Comparison of ENCODE assay signal across 16 mouse cellular contexts in the genomic region with DNA sequence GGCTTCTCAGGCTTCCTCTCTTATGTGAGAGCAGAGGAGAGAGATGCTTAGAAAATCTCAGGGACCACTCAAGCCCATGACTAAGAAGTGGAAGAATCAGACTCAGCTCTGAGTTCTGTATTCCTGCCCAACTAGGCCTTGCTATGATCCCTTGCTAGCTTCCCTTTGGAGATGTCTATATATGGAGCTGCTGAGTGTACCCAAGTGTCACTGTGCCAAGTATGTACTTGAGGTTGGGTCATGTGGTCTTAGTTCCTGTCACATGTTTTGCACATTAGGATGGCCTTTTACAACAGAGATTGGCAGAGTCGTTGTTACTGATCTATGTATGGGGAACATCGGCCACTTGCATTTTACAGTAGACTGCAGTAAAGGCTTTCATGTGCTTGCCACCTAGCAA. TPM values are rescaled to one million over a fixed set of nuclear protein-coding genes. Genes with fewer than 3 reads are reported as not detected.
DNase-seq lines count a peak whose midpoint lies in the region; ATAC-seq and TF ChIP-seq lines count a peak whose summit lies in the region.
"Had no signal": no experiment of that assay in that cellular context is flagged by ENCODE, and none has a peak within 500 bp of the region (broad histone marks: within the 10 kb centered on the region; RNA-seq: fewer than 3 reads in every experiment).

No protein-coding gene starts in this region.

- no peaks in the 10 kb centered on the region for H3K9me3 ChIP-seq in heart, embryonic 11.5 days (replicated peaks; ENCODE audit: control insufficient read depth, low read length)
- no peaks in the 10 kb centered on the region for H3K9me3 ChIP-seq in hindbrain, embryonic 13.5 days
- H3K9me3 ChIP-seq in hindbrain, postnatal 0 days (ENCODE audit: low read length): no peaks in the 10 kb centered on the region
- H3K9me3 ChIP-seq in liver, embryonic 11.5 days (ENCODE audit: control insufficient read depth, low read length): no peaks in the 10 kb centered on the region
- H3K9me3 ChIP-seq: embryonic facial prominence, embryonic 13.5 days; midbrain, embryonic 12.5 days had no signal

- TF ChIP-seq CTCF in hindbrain, postnatal 0 days (IDR thresholded peaks at IDR 0.05; ENCODE audit: low read depth): no peak
- TF ChIP-seq CTCF in C2C12 (IDR thresholded peaks at IDR 0.05; ENCODE audit: control insufficient read depth, insufficient read depth, insufficient read length): no peak

- 67% methylated on average over 2 of the region's 2 CpGs for WGBS in heart, embryonic 11.5 days (ENCODE audit: insufficient replicate concordance)
- 93% methylated on average over 2 of the region's 2 CpGs for WGBS in hindbrain, embryonic 13.5 days
- WGBS in hindbrain, postnatal 0 days: 86% methylated on average over 2 of the region's 2 CpGs
- 85% methylated on average over 2 of the region's 2 CpGs for WGBS in liver, embryonic 11.5 days

- H3K9ac ChIP-seq in heart, embryonic 11.5 days (ENCODE audit: low read depth, low read length): no peak overlapping the region
- no peak overlapping the region for H3K9ac ChIP-seq in hindbrain, embryonic 13.5 days
- H3K9ac ChIP-seq in hindbrain, postnatal 0 days (replicated peaks; ENCODE audit: low read length): no peak overlapping the region
- H3K9ac ChIP-seq in liver, embryonic 11.5 days (ENCODE audit: low read depth, low read length): no peak overlapping the region
- H3K9ac ChIP-seq: embryonic facial prominence, embryonic 13.5 days; midbrain, embryonic 12.5 days had no signal

- H3ac ChIP-seq in C2C12 (ENCODE audit: control insufficient read depth, insufficient read length, low read depth): no peak overlapping the region

- no peak for DNase-seq in heart, postnatal 25 days (ENCODE audit: low spot score)
- DNase-seq in hindbrain, postnatal 0 days (ENCODE audit: low spot score): no peak
- peak; percentile 48 for DNase-seq in lung, postnatal 25 days (ENCODE audit: low spot score)
- DNase-seq in adrenal gland, postnatal 25 days: no peak
- no peak for DNase-seq in liver, embryonic 11.5 days (ENCODE audit: low spot score)
- DNase-seq: cerebellum, adult 9-11 months; kidney, adult 18-20 months; kidney, postnatal 10 days; left cerebral cortex, postnatal 4 days; thymus, postnatal 4 days had no signal

- no peak for ATAC-seq in heart, embryonic 11.5 days (replicated peaks; ENCODE audit: insufficient number of reproducible peaks, low FRiP score, low TSS enrichment)
- ATAC-seq in hindbrain, embryonic 13.5 days (ENCODE audit: low FRiP score): no peak
- ATAC-seq in hindbrain, postnatal 0 days: no peak
- ATAC-seq in liver, embryonic 11.5 days (replicated peaks; ENCODE audit: low FRiP score): no peak

- H3K4me2 ChIP-seq in heart, embryonic 11.5 days: no peak overlapping the region
- H3K4me2 ChIP-seq in hindbrain, embryonic 13.5 days: no peak overlapping the region
- no peak overlapping the region for H3K4me2 ChIP-seq in hindbrain, postnatal 0 days (ENCODE audit: low read depth, low read length)
- H3K4me2 ChIP-seq in liver, embryonic 11.5 days: no peak overlapping the region
- H3K4me2 ChIP-seq: embryonic facial prominence, embryonic 13.5 days; midbrain, embryonic 12.5 days had no signal

- H3K36me3 ChIP-seq in heart, embryonic 11.5 days (ENCODE audit: control insufficient read depth, insufficient read depth, low read length): no peaks in the 10 kb centered on the region
- H3K36me3 ChIP-seq in hindbrain, embryonic 13.5 days: peaks cover 24% of the 10 kb centered on the region
- peaks cover 13% of the 10 kb centered on the region for H3K36me3 ChIP-seq in hindbrain, postnatal 0 days (ENCODE audit: insufficient read depth, low read length)
- H3K36me3 ChIP-seq in C2C12 (ENCODE audit: control insufficient read depth, insufficient read depth): no peaks in the 10 kb centered on the region
- no peaks in the 10 kb centered on the region for H3K36me3 ChIP-seq in liver, embryonic 11.5 days (ENCODE audit: control insufficient read depth, insufficient read depth, low read length)

- no peaks in the 10 kb centered on the region for H3K79me2 ChIP-seq in C2C12 (ENCODE audit: control insufficient read depth, insufficient read depth)

- peaks cover 27% of the 10 kb centered on the region for H3K4me1 ChIP-seq in heart, embryonic 11.5 days (ENCODE audit: control insufficient read depth, insufficient read depth, low read length)
- peaks cover 31% of the 10 kb centered on the region for H3K4me1 ChIP-seq in hindbrain, embryonic 13.5 days (replicated peaks)
- peaks cover 9% of the 10 kb centered on the region for H3K4me1 ChIP-seq in hindbrain, postnatal 0 days (ENCODE audit: insufficient read depth, low read length)
- H3K4me1 ChIP-seq in liver, embryonic 11.5 days (replicated peaks; ENCODE audit: control insufficient read depth, insufficient read depth, low read length): no peaks in the 10 kb centered on the region

- H3K27me3 ChIP-seq in heart, embryonic 11.5 days (ENCODE audit: control insufficient read depth, insufficient read depth, low read length): no peaks in the 10 kb centered on the region
- H3K27me3 ChIP-seq in hindbrain, embryonic 13.5 days: no peaks in the 10 kb centered on the region
- no peaks in the 10 kb centered on the region for H3K27me3 ChIP-seq in hindbrain, postnatal 0 days (ENCODE audit: insufficient read depth, low read length)
- no peaks in the 10 kb centered on the region for H3K27me3 ChIP-seq in C2C12 (ENCODE audit: control insufficient read depth, insufficient read depth, insufficient read length)
- H3K27me3 ChIP-seq in liver, embryonic 11.5 days (replicated peaks; ENCODE audit: control insufficient read depth, insufficient read depth, low read length): no peaks in the 10 kb centered on the region
- H3K27me3 ChIP-seq: embryonic facial prominence, embryonic 13.5 days; midbrain, embryonic 12.5 days had no signal

- intact Hi-C loops in heart, postnatal 25 days (cut with DNase I): no loop called here

- H3K27ac ChIP-seq in heart, embryonic 11.5 days (ENCODE audit: low read depth, low read length): peak overlapping the region; percentile 61
- H3K27ac ChIP-seq in hindbrain, embryonic 13.5 days: 0 out of 2 replicates have a peak overlapping the region, but pooled peaks have one; percentile 60
- H3K27ac ChIP-seq in hindbrain, postnatal 0 days: no peak overlapping the region
- H3K27ac ChIP-seq in liver, embryonic 11.5 days (ENCODE audit: low read depth, low read length): no peak overlapping the region
- H3K27ac ChIP-seq: embryonic facial prominence, embryonic 13.5 days; layer of hippocampus, adult 2 months had no signal

- no peak overlapping the region for H3K4me3 ChIP-seq in heart, embryonic 11.5 days (ENCODE audit: low read depth, low read length)
- no peak overlapping the region for H3K4me3 ChIP-seq in hindbrain, embryonic 13.5 days
- H3K4me3 ChIP-seq in hindbrain, postnatal 0 days (ENCODE audit: low read length): no peak overlapping the region
- no peak overlapping the region for H3K4me3 ChIP-seq in C2C12 (ENCODE audit: insufficient read depth, poor library complexity, severe bottlenecking)
- H3K4me3 ChIP-seq in liver, embryonic 11.5 days (ENCODE audit: low read depth, low read length): no peak overlapping the region
- H3K4me3 ChIP-seq: embryonic facial prominence, embryonic 13.5 days; layer of hippocampus, adult 2 months; midbrain, embryonic 12.5 days had no signal

- no peaks in the 10 kb centered on the region for H3K79me3 ChIP-seq in C2C12 (ENCODE audit: low read depth)

TF ChIP-seq in C2C12, 6 proteins besides CTCF, POLR2A, EP300 and RAD21:
- TF ChIP-seq USF1 (IDR thresholded peaks at IDR 0.05; ENCODE audit: low read depth): peak; percentile 24
- TF ChIP-seq MYOG (IDR thresholded peaks at IDR 0.05; ENCODE audit: control insufficient read depth, extremely low read depth, insufficient read length): no peak

RNA-seq across cellular contexts. Expression of a gene that starts 54.6 kb away (rescaled TPM):
- polyA plus RNA-seq in heart, embryonic 11.5 days (2014; fragmentation: Nextera tagmentation; extraction: Ambion mirVana): 8.7 and 9.4 TPM in 2 replicates
- total RNA-seq in heart, postnatal 25 days (2021): 10 to 100 TPM; 11.2 to 13.5 TPM
- polyA plus RNA-seq in hindbrain, embryonic 13.5 days (2015; fragmentation: Nextera tagmentation; extraction: Ambion mirVana): 6.8 and 7.6 TPM in 2 replicates
- 17.8 and 18.7 TPM in 2 replicates for total RNA-seq in hindbrain, postnatal 0 days (2014; rRNA removed)
- polyA plus RNA-seq in hindbrain, postnatal 0 days (2015; fragmentation: Nextera tagmentation; extraction: Ambion mirVana): 3.7 and 4.5 TPM in 2 replicates
- 3.7 TPM for polyA plus RNA-seq in C2C12 (2012; fragmentation: generic; extraction: Trizol)
- 27.3 and 37.0 TPM in 2 replicates for total RNA-seq in adrenal gland, postnatal 25 days (2021)
- polyA plus RNA-seq in liver, embryonic 11.5 days (2014; fragmentation: Nextera tagmentation; extraction: Ambion mirVana): 4.9 and 6.6 TPM in 2 replicates

RNA-seq across cellular contexts. Expression of a gene that starts 54.7 kb away (rescaled TPM):
- polyA plus RNA-seq in heart, embryonic 11.5 days (2014; fragmentation: Nextera tagmentation; extraction: Ambion mirVana): 32.1 and 33.2 TPM in 2 replicates
- 10 to 100 TPM; 60.1 to 65.7 TPM for total RNA-seq in heart, postnatal 25 days (2021)
- polyA plus RNA-seq in hindbrain, embryonic 13.5 days (2015; fragmentation: Nextera tagmentation; extraction: Ambion mirVana): 31.0 and 31.8 TPM in 2 replicates
- 70.2 and 78.2 TPM in 2 replicates for total RNA-seq in hindbrain, postnatal 0 days (2014; rRNA removed)
- polyA plus RNA-seq in hindbrain, postnatal 0 days (2015; fragmentation: Nextera tagmentation; extraction: Ambion mirVana): 16.7 and 17.7 TPM in 2 replicates
- 37.1 TPM for polyA plus RNA-seq in C2C12 (2012; fragmentation: generic; extraction: Trizol)
- 80.2 and 89.2 TPM in 2 replicates for total RNA-seq in adrenal gland, postnatal 25 days (2021)
- polyA plus RNA-seq in liver, embryonic 11.5 days (2014; fragmentation: Nextera tagmentation; extraction: Ambion mirVana): 28.3 and 28.8 TPM in 2 replicates

Comparison
In these comparisons a context has a peak if more than half of its experiments do, and no peak if none do; other contexts are left out.
1. H3K27ac ChIP-seq: peak in heart, embryonic 11.5 days (single experiment) and hindbrain, embryonic 13.5 days (single experiment); none in hindbrain, postnatal 0 days (single experiment) and liver, embryonic 11.5 days (single experiment).